Mouse (Mus musculus): ENCODE results near the gene Rnasel.
"Not testable (repeated sequence)": the region's sequence is repeated elsewhere in the genome, so short reads cannot be mapped to it uniquely, and the experiment has no call there.

Gene Rnasel

GRCm38 (mm10) chr1:153737101-153738085, 11.8 kb upstream of the Rnasel start:
- DNase-seq: no peak

- DNase-seq: peak; percentile 25
Measured at GRCm38 (mm10) chr1:153739437-153740015, 9.7 kb upstream of the Rnasel start.

DNA sequence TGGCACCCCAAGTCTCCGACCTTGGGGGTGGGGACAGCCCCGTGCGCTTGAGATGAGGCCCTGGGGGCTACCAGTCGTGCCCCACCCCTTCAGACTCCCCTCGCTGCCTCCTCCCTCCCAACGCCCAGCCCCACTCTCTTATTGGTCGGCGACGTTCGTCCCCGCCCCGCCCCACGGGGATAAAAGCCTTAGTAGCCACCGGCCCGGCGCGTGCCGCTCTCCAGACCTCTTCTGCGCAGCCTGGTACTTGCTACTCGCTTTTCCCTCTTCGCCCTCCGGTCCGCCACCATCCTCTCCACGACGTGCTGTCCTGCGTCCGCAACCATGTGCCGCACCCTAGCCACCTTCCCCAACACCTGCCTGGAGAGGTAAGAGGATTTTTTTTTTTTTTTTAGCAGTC, 9.1 kb upstream of the Rnasel start, which contains the start of gene Rgs16:
Gene Rgs16 (plus strand): TSS at position 205 of the 400 bp plus-strand sequence.
- DNase-seq: peak; percentile 88

DNA sequence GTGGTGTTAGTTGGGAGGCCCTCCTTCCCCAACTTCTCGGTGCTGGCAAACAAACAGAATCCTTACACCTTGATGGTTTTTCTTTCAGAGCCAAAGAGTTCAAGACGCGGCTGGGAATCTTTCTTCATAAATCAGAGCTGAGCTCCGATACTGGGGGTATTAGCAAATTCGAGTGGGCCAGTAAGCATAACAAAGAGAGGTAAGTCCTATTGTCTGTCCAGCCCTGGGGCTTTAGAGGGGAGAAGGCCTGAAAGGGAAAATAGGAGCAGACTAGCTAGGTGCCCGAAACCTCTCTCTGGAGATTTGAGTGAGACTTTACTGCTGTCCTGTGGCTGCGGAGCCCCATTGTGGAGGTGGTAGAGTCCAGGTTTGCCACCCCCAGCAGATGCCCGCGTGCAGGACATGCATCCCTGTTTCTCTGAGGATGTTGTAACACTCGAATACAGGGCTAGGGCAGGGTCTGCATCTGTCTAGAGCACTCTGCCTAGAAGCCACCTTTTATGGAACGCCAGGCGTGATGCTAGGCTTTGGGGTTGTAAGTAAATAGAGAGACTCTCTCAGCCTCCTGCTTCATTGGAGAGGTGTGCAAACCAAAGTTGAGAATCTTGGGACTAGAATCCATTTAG, 8.3 kb upstream of the Rnasel start:
- peak; percentile 22 for DNase-seq

GRCm38 (mm10) chr1:153741551-153742316, 7.5 kb upstream of the Rnasel start:
- peak; percentile 31 for DNase-seq

- DNase-seq: peak; percentile 93
Measured at GRCm38 (mm10) chr1:153742374-153743155, 6.7 kb upstream of the Rnasel start.

GRCm38 (mm10) chr1:153746119-153746670, 3.0 kb upstream of the Rnasel start:
- peak; percentile 59 for DNase-seq

- peak; percentile 83 for DNase-seq
Measured at GRCm38 (mm10) chr1:153746728-153747127, 2.5 kb upstream of the Rnasel start.

GRCm38 (mm10) chr1:153747861-153748530, 1.2 kb upstream of the Rnasel start:
- DNase-seq: peak; percentile 8

GRCm38 (mm10) chr1:153748549-153748948, 677 bp upstream of the Rnasel start:
- peak; percentile 87 for DNase-seq

DNA sequence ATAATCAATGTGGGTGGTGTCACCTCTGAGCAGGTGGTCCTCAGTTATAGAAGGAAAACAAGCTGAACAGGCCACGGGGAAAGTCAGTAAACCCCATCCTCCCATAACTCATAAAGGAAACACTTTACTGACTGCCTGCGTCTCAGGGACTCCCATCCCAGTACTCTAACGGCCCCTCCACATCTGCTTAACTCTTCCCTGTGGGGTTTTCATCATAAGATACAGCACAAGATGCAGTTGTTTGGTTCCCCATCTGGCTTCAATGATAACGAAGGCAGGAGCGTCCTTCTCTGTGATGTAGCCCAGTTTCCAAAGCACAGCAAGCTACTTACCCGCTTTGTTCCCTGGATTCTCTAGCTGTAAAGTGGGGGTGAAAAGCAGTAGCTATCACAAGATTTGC, 828 bp downstream of the Rnasel start:
- DNase-seq: no peak

DNA sequence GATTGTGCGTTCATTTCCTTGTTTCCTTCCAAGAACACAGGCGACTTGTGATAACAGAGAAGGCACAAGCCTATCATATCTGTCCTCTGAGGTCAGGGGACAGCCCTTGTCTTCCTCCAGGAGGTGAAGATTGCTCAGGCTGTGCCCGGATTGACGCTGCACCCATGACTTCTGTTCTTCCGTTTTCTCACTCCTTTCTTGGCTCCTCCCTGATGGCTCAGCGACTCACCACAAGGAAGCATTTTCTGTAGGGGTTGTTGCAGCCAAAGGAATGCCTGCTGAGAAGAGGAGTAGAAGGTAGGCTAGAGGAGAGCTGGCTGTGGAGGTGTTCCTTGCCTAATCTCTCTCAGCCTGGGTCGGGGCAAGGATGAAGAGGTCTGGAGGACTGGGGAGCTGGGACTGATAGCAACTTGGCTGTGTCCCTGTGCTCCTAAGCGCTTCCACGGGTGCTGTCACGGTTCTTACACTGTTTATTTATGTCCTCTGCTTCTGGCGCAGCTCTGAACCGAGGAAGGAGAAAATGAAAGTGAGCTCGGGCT, 2.6 kb downstream of the Rnasel start:
- peak; percentile 60 for DNase-seq

GRCm38 (mm10) chr1:153752521-153752920, 3.3 kb downstream of the Rnasel start:
- DNase-seq: peak; percentile 23

- DNase-seq: no peak
Measured at GRCm38 (mm10) chr1:153753725-153754464, 4.7 kb downstream of the Rnasel start.

- DNase-seq: no peak
Measured at GRCm38 (mm10) chr1:153764136-153764535, 14.9 kb downstream of the Rnasel start.

- DNase-seq: no peak
Measured at GRCm38 (mm10) chr1:153766298-153766697, 17.1 kb downstream of the Rnasel start.

- DNase-seq: no peak
Measured at GRCm38 (mm10) chr1:153767281-153767680, 18.1 kb downstream of the Rnasel start.

DNA sequence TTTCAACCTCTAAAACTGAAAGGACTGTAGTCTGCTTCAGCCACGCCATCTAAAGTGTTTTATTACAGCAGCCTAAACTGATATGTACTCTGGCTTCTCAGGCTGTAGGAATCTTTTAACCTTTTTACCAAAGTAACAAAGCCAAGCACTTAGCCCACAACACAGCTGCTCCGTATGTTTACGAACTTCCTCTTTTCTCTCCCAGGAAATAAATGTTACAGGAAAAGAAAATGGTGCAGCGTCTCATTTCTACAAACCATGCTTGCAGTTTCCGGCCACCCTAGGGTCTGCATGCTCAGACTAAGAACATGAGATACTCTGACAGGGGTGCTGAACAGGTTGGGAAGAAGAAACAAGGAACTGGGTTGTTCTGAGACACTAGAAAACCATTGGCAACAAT, 19.2 kb downstream of the Rnasel start:
- DNase-seq: no peak

DNA sequence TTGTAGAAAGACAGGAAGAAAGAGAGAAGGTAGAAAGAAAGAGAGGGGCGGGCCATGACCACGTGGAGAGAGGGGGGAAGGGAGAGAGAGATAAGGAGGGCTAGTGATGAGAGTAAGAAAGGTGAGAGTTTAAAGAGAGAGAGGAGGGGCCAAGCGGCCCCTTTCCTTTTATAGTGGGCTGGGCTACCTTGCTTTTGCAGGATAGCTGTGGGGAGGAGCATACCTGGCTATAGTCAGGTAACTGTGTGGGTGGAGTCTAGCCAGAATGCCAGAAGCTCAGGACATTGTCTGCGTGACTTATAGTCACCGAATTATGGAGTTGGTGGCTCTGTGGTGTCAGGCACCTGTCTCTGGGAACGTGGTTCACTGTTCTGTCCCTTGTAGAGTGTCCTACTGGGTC, 20.3 kb downstream of the Rnasel start:
- DNase-seq: not testable (repeated sequence)

Measured in thymus, postnatal 4 days (tissue).